Mouse (Mus musculus): Measurements from ENCODE around the gene Msl2. TPM values are rescaled to one million over a fixed set of nuclear protein-coding genes. Genes with fewer than 3 reads are reported as not detected.

Msl2 gene
- polyA plus RNA-seq, 1 experiment from 2014 or later: 3.4 TPM

DNA sequence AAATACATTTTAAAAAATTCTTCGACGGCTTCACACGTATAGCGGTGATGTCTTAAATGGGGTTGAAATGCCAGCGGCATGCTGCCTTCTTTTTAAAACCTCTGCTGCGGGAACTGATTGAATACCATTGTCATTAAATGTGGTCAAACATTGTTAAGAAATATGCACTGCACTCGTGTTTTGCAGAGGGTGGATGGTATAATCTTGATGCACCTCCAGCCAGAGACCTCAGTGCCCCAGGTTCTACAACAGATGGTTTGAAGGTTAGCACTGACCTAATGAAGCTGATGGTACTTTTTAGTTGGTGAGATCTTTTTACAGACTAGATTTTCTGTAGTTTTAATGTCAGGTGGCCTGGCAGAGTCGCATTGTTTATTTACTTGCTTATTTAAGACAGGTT lies 1.8 kb downstream of the Msl2 start:
- H3K27ac ChIP-seq: peak overlapping the region; percentile 100; the same call in 1 of the 2 replicates
- H3K9ac ChIP-seq: peak overlapping the region; percentile 100
- no peak for ATAC-seq (replicated peaks; ENCODE audit: insufficient number of reproducible peaks, insufficient read depth, low FRiP score, low read depth)
- H3K36me3 ChIP-seq: no peaks in the 10 kb centered on the region
- peaks cover 31% of the 10 kb centered on the region for H3K4me1 ChIP-seq (replicated peaks)
- peak overlapping the region; percentile 77 for H3K4me2 ChIP-seq
- no peaks in the 10 kb centered on the region for H3K27me3 ChIP-seq
- peak overlapping the region; percentile 99 for H3K4me3 ChIP-seq
- WGBS: 0% methylated on average over 8 of the region's 8 CpGs
- no peaks in the 10 kb centered on the region for H3K9me3 ChIP-seq (replicated peaks)

GRCm38 (mm10) chr9:101076095-101076875 lies 2.4 kb downstream of the Msl2 start:
- Histone ChIP-seq H3K9ac (peak overlapping the region; percentile 100), H3K27ac (peak overlapping the region; percentile 35), H3K36me3 (no peaks in the 10 kb centered on the region), H3K4me3 (peak overlapping the region; percentile 99), H3K4me1 (replicated peaks) (peaks cover 31% of the 10 kb centered on the region), H3K4me2 (peak overlapping the region; percentile 77), H3K27me3 (no peaks in the 10 kb centered on the region), H3K9me3 (replicated peaks) (no peaks in the 10 kb centered on the region)
- under 1% methylated on average over 18 of the region's 18 CpGs for WGBS
- ATAC-seq (replicated peaks; ENCODE audit: insufficient number of reproducible peaks, insufficient read depth, low FRiP score, low read depth): no peak

DNA sequence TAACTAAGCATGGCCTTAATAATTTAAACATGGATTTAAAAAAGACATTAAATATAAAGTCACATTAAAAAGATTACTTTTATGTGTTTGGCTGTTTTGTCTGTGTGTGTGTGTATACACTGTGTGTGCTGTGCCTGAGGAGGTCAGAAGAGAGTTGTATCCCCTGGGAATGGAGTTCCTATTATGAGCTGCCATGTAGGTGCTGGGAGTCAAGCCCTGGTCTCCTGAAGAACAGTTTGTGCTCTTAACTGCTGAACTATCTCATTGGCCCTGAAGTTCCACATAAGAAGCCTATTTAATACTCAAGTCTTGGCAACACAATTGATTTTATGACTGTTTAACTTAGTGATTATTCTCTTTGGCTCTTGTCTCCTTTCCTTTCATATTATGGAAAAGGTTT lies 3.6 kb downstream of the Msl2 start:
- no peaks in the 10 kb centered on the region for H3K9me3 ChIP-seq (replicated peaks)
- no peak for ATAC-seq (replicated peaks; ENCODE audit: insufficient number of reproducible peaks, insufficient read depth, low FRiP score, low read depth)
- H3K4me2 ChIP-seq: peak overlapping the region; percentile 77
- peaks cover 32% of the 10 kb centered on the region for H3K4me1 ChIP-seq (replicated peaks)
- H3K9ac ChIP-seq: peak overlapping the region; percentile 100
- no peak overlapping the region for H3K27ac ChIP-seq
- no peaks in the 10 kb centered on the region for H3K36me3 ChIP-seq
- H3K4me3 ChIP-seq: peak overlapping the region; percentile 99
- H3K27me3 ChIP-seq: no peaks in the 10 kb centered on the region

DNA sequence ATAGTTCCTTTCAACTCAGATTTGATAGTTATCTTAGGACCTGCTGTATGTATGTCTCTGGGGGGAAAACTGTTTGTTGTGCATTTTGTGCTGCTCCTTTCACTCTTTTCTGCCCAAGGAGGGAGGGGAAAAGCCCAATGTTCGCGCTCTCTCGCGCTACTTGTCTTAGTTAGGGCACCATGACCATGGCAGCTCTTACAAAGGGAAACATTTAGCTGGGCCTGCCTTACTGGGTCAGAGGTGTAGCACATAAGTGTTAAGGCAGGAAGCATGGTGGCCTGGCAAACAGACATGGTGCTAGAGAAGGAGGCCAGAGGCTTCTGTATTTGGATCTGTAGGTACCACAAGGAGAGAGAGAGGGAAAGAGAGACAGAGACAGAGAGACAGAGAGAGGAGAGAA lies 4.7 kb downstream of the Msl2 start:
- H3K9ac ChIP-seq: 0 out of 2 replicates have a peak overlapping the region, but pooled peaks have one; percentile 0
- no peak for ATAC-seq (replicated peaks; ENCODE audit: insufficient number of reproducible peaks, insufficient read depth, low FRiP score, low read depth)
- WGBS: 80% methylated on average over 4 of the region's 4 CpGs

GRCm38 (mm10) chr9:101080046-101080685 lies 6.3 kb downstream of the Msl2 start:
- no peak for ATAC-seq (replicated peaks; ENCODE audit: insufficient number of reproducible peaks, insufficient read depth, low FRiP score, low read depth)
- peaks cover 30% of the 10 kb centered on the region for H3K4me1 ChIP-seq (replicated peaks)
- H3K9ac ChIP-seq: no peak overlapping the region
- no peaks in the 10 kb centered on the region for H3K9me3 ChIP-seq (replicated peaks)
- H3K27ac ChIP-seq: no peak overlapping the region
- H3K27me3 ChIP-seq: no peaks in the 10 kb centered on the region
- H3K36me3 ChIP-seq: no peaks in the 10 kb centered on the region
- 0 out of 2 replicates have a peak overlapping the region, but pooled peaks have one; percentile 18 for H3K4me2 ChIP-seq
- 70% methylated on average over 3 of the region's 3 CpGs for WGBS
- H3K4me3 ChIP-seq: no peak overlapping the region

More for the DNA sequence above, 4.7 kb downstream of the Msl2 start:
- no peaks in the 10 kb centered on the region for H3K27me3 ChIP-seq
- H3K36me3 ChIP-seq: no peaks in the 10 kb centered on the region
- H3K27ac ChIP-seq: no peak overlapping the region
- peak overlapping the region; percentile 48 for H3K4me2 ChIP-seq
- H3K4me3 ChIP-seq: peak overlapping the region; percentile 22
- peaks cover 30% of the 10 kb centered on the region for H3K4me1 ChIP-seq (replicated peaks)
- H3K9me3 ChIP-seq (replicated peaks): no peaks in the 10 kb centered on the region

DNA sequence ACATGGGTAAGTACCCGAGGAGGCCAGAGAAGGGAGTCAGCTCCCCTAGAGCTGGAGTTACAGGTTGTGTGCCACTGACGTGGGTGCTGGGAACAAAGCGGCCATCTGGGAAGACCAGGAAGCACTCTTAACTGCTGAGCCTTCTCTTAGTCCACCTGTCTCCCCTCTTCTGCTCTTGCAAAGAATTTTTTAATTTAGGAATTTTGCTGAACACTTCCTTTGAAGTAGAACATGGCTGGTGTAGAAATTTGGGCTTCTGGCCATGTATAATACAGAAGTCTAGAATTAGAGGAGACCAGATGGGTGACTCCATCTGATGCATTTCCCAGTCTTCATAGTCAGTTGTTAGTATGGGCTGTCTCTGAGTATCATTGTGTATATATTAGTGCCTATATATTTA lies 9.8 kb downstream of the Msl2 start:
- H3K4me3 ChIP-seq: no peak overlapping the region
- H3K9me3 ChIP-seq (replicated peaks): no peaks in the 10 kb centered on the region
- H3K4me2 ChIP-seq: no peak overlapping the region
- peaks cover 18% of the 10 kb centered on the region for H3K4me1 ChIP-seq (replicated peaks)
- H3K27ac ChIP-seq: no peak overlapping the region
- H3K9ac ChIP-seq: no peak overlapping the region
- no peak for ATAC-seq (replicated peaks; ENCODE audit: insufficient number of reproducible peaks, insufficient read depth, low FRiP score, low read depth)
- no peaks in the 10 kb centered on the region for H3K27me3 ChIP-seq
- no peaks in the 10 kb centered on the region for H3K36me3 ChIP-seq
- 85% methylated on average over 3 of the region's 3 CpGs for WGBS

- H3K27ac ChIP-seq: no peak overlapping the region
Measured at GRCm38 (mm10) chr9:101095425-101095824, 21.5 kb downstream of the Msl2 start.

DNA sequence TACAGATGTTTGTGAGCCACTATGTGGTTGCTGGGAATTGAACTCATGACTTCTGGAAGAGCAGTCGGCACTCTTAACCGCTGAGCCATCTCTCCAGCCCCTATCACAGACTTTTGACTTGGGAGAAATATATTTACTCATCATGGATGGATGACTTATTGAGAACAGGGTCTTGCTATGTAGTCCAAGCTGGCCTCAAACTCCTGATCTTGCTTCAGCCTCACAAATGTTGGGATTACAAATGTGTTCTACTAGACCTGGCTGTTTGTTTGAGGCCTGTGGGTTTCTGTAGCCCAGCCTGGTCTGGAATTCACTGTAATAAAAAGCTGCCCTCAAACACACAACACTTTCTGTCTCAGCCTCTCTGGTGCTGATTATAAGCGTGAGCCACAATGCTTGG lies 22.6 kb downstream of the Msl2 start:
- 95% methylated on average over 3 of the region's 3 CpGs for WGBS
- no peak for ATAC-seq (replicated peaks; ENCODE audit: insufficient number of reproducible peaks, insufficient read depth, low FRiP score, low read depth)
- no peaks in the 10 kb centered on the region for H3K9me3 ChIP-seq (replicated peaks)
- H3K4me3 ChIP-seq: no peak overlapping the region
- no peak overlapping the region for H3K27ac ChIP-seq
- no peak overlapping the region for H3K4me2 ChIP-seq
- H3K4me1 ChIP-seq (replicated peaks): peaks cover 6% of the 10 kb centered on the region
- H3K27me3 ChIP-seq: no peaks in the 10 kb centered on the region
- H3K36me3 ChIP-seq: peaks cover 8% of the 10 kb centered on the region; the same call in 1 of the 2 replicates
- no peak overlapping the region for H3K9ac ChIP-seq

More at GRCm38 (mm10) chr9:101095425-101095824, 21.5 kb downstream of the Msl2 start:
- Histone ChIP-seq H3K36me3 (no peaks in the 10 kb centered on the region), H3K4me2 (no peak overlapping the region), H3K27me3 (no peaks in the 10 kb centered on the region), H3K9ac (no peak overlapping the region), H3K4me3 (no peak overlapping the region), H3K9me3 (replicated peaks) (no peaks in the 10 kb centered on the region), H3K4me1 (replicated peaks) (peaks cover 6% of the 10 kb centered on the region)
- ATAC-seq (replicated peaks; ENCODE audit: insufficient number of reproducible peaks, insufficient read depth, low FRiP score, low read depth): no peak
- 93% methylated on average over 4 of the region's 4 CpGs for whole genome bisulfite sequencing

GRCm38 (mm10) chr9:101097542-101097941 lies 23.6 kb downstream of the Msl2 start:
- no peak for ATAC-seq (replicated peaks; ENCODE audit: insufficient number of reproducible peaks, insufficient read depth, low FRiP score, low read depth)

GRCm38 (mm10) chr9:101099445-101099844 lies 25.5 kb downstream of the Msl2 start:
- H3K9ac ChIP-seq: no peak overlapping the region
- H3K27ac ChIP-seq: no peak overlapping the region
- H3K4me1 ChIP-seq (replicated peaks): peaks cover 6% of the 10 kb centered on the region
- H3K9me3 ChIP-seq (replicated peaks): no peaks in the 10 kb centered on the region
- no peak for ATAC-seq (replicated peaks; ENCODE audit: insufficient number of reproducible peaks, insufficient read depth, low FRiP score, low read depth)
- peaks cover 15% of the 10 kb centered on the region for H3K36me3 ChIP-seq
- 66% methylated on average over 6 of the region's 6 CpGs for WGBS
- H3K27me3 ChIP-seq: no peaks in the 10 kb centered on the region
- no peak overlapping the region for H3K4me3 ChIP-seq
- peak overlapping the region; percentile 16 for H3K4me2 ChIP-seq

More at GRCm38 (mm10) chr9:101097542-101097941, 23.6 kb downstream of the Msl2 start:
- Histone ChIP-seq H3K4me2 (no peak overlapping the region), H3K27me3 (no peaks in the 10 kb centered on the region), H3K9me3 (replicated peaks) (no peaks in the 10 kb centered on the region), H3K36me3 (peaks cover 15% of the 10 kb centered on the region), H3K27ac (no peak overlapping the region), H3K4me1 (replicated peaks) (peaks cover 6% of the 10 kb centered on the region), H3K9ac (no peak overlapping the region), H3K4me3 (no peak overlapping the region)
- 80% methylated on average over 1 of the region's 1 CpGs for WGBS

GRCm38 (mm10) chr9:101100163-101100562 lies 26.3 kb downstream of the Msl2 start:
- no peak overlapping the region for H3K4me3 ChIP-seq
- H3K9ac ChIP-seq: no peak overlapping the region
- no peak overlapping the region for H3K27ac ChIP-seq
- H3K9me3 ChIP-seq (replicated peaks): no peaks in the 10 kb centered on the region
- peaks cover 20% of the 10 kb centered on the region for H3K36me3 ChIP-seq
- WGBS: 68% methylated on average over 3 of the region's 3 CpGs
- ATAC-seq (replicated peaks; ENCODE audit: insufficient number of reproducible peaks, insufficient read depth, low FRiP score, low read depth): no peak
- H3K27me3 ChIP-seq: no peaks in the 10 kb centered on the region
- H3K4me2 ChIP-seq: no peak overlapping the region
- peaks cover 9% of the 10 kb centered on the region for H3K4me1 ChIP-seq (replicated peaks)

Measured in heart, embryonic 15.5 days (tissue).